Mouse (Mus musculus) heart, embryonic 14.5 days (tissue): ENCODE data around the gene Ppp1r1b. TPM values are rescaled to one million over a fixed set of nuclear protein-coding genes. Genes with fewer than 3 reads are reported as not detected.
A peak's percentile ranks its signal among the peaks of the same experiment; 100 is the strongest.

Experiments
- ATAC-seq: fragments of 200-750 bp; cut with Nextera tagmentation; 2 replicates; pipeline ENCODE4 v1.8.0; 2017; ENCODE audit warnings: low read depth, moderate TSS enrichment; ENCODE audit not compliant: insufficient number of reproducible peaks, insufficient read depth, low FRiP score
- H3K27ac ChIP-seq, 2 experiments: fragments of 200-500 bp in 1 of 2; fragments of 300-500 bp in 1 of 2; sonication (generic) in 1 of 2; replicated peaks in 1 of 2; 2 replicates each; pipeline ENCODE4 v1.5.1; 2012 to 2014; ENCODE audit warnings: low read depth in 2 of 2, low read length in 2 of 2, control low read depth in 1 of 2, mild to moderate bottlenecking in 1 of 2, mixed read lengths in 1 of 2; ENCODE audit not compliant: control insufficient read depth in 1 of 2, insufficient read depth in 1 of 2
- H3K27me3 ChIP-seq: fragments of 300-500 bp; sonication (generic); 2 replicates; pipeline ENCODE4 v1.6.1; 2014; ENCODE audit warnings: mild to moderate bottlenecking, low read length, control low read depth; ENCODE audit not compliant: control insufficient read depth, insufficient read depth
- H3K36me3 ChIP-seq: fragments of 300-500 bp; sonication (generic); 2 replicates; pipeline ENCODE4 v1.6.1; 2014; ENCODE audit warnings: mild to moderate bottlenecking, control low read depth, low read length, mixed read lengths; ENCODE audit not compliant: control insufficient read depth, insufficient read depth
- H3K4me1 ChIP-seq, 2 experiments: fragments of 200-500 bp in 1 of 2; fragments of 300-500 bp in 1 of 2; sonication (generic) in 1 of 2; 2 replicates each; pipeline ENCODE4 v1.6.1; 2012 to 2014; ENCODE audit warnings: low read length in 2 of 2, control low read depth in 1 of 2, mixed read lengths in 1 of 2; ENCODE audit not compliant: control insufficient read depth in 2 of 2, insufficient read depth in 2 of 2
- H3K4me2 ChIP-seq: fragments of 300-500 bp; sonication (generic); 2 replicates; pipeline ENCODE4 v1.6.1; 2014; ENCODE audit warnings: mild to moderate bottlenecking, low read length
- H3K4me3 ChIP-seq, 2 experiments: fragments of 200-500 bp in 1 of 2; fragments of 300-500 bp in 1 of 2; sonication (generic) in 1 of 2; 2 replicates each; pipeline ENCODE4 v1.5.1; 2012 to 2014; ENCODE audit warnings: low read length in 2 of 2, mild to moderate bottlenecking in 2 of 2, control low read depth in 1 of 2, low read depth in 1 of 2, moderate library complexity in 1 of 2; ENCODE audit not compliant: control insufficient read depth in 1 of 2, insufficient read depth in 1 of 2
- H3K9ac ChIP-seq: fragments of 300-500 bp; sonication (generic); 2 replicates; pipeline ENCODE4 v1.6.1; 2014; ENCODE audit warnings: mild to moderate bottlenecking, low read length
- H3K9me3 ChIP-seq: fragments of 300-500 bp; sonication (generic); 2 replicates; pipeline ENCODE4 v1.6.1; 2016; ENCODE audit warnings: low read length, control low read depth; ENCODE audit not compliant: control insufficient read depth
- WGBS: fragments of 180-500 bp; shearing (Covaris S2); extraction: QIAGEN DNeasy Blood & Tissue Kit; methylation state at CpG from one replicate; pipeline ENCODE4 v1.1.7; 2014; 5-methylcytosine and 5-hydroxymethylcytosine counted together
- polyA plus RNA-seq: library from polyadenylated mRNA; unstranded; fragments of >200 nt; fragmentation: Nextera tagmentation; extraction: Ambion mirVana; gene quantifications from 2 replicates; pipeline ENCODE4 v1.2.1, GENCODE M21; 2014

Gene Ppp1r1b
- polyA plus RNA-seq, 1 experiment from 2014 or later = 42.2 TPM

DNA sequence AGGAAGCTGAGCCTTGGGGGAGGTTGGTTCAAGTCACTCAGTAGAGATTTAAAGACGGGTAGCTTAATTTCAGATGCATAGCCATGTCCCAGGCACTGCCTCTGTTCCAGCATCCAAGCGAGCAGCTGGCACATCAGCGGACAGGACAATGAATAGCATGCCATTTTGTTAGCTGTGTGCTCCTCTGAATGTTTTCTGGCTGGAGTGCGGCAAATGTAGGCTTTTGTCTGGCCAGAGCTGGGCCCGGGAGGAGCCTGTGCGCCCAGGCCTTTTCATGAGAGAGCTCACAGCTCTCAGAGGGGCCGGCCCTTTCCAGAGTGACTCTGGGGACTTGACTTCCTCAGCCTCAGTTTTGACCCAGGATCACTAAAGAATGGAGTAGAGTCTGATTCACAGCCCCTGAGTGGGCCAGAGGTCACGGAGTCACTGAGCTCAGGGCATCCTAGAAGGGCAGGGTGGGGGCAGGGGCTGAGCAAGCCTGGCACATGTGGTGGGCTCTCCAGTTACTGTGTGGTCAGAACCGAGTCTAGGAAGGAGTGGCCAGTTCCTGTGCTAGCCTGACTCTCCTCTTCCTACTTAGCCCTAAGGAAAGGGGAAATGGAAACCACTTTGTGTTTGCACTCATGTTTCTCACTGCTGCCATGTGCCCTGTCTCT is 12.8 kb downstream of the Ppp1r1b start:
- Histone ChIP-seq H3K4me1 (peaks cover 18 to 35% of the 10 kb centered on the region in 2 experiments), H3K27me3 (no peaks in the 10 kb centered on the region), H3K4me2 (no peak overlapping the region), H3K27ac (peak overlapping the region in 1 of 2 experiments; percentile 27; a peak in 2 of 4 replicates), H3K9me3 (no peaks in the 10 kb centered on the region), H3K4me3 (no peak overlapping the region), H3K9ac (0 out of 2 replicates have a peak overlapping the region, but pooled peaks have one; percentile 2), H3K36me3 (0 out of 2 replicates have a peak, but pooled peaks cover 5% of the 10 kb centered on the region)
- ATAC-seq = no peak
- 72% methylated on average over 9 of the region's 9 CpGs for WGBS

DNA sequence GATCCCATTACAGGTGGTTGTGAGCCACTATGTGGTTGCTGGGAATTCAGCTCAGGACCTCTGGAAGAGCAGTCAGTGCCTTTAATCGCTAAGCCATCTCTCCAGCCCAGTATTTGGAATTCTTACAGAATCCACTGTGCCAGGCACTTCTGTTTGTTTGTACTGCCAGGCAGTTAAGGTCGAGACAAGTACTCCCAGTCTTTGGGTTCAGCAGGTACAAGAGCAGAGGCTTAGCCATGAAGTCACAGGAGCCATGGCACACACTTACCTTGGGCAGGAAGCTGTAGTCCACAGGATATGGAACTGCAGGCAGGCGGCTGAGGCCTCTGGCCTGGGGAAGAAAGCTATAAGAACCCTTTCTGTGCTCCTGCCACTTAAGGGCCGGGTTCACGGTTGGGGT is 15.6 kb downstream of the Ppp1r1b start:
- H3K27ac ChIP-seq = no peak overlapping the region
- 79% methylated on average over 5 of the region's 5 CpGs for WGBS
- no peak overlapping the region for H3K9ac ChIP-seq
- H3K4me1 ChIP-seq = peaks cover 30 to 43% of the 10 kb centered on the region in 2 experiments
- no peak overlapping the region for H3K4me2 ChIP-seq
- no peak for ATAC-seq
- H3K4me3 ChIP-seq = no peak overlapping the region
- no peaks in the 10 kb centered on the region for H3K27me3 ChIP-seq
- H3K9me3 ChIP-seq = no peaks in the 10 kb centered on the region
- 0 out of 2 replicates have a peak, but pooled peaks cover 8% of the 10 kb centered on the region for H3K36me3 ChIP-seq

DNA sequence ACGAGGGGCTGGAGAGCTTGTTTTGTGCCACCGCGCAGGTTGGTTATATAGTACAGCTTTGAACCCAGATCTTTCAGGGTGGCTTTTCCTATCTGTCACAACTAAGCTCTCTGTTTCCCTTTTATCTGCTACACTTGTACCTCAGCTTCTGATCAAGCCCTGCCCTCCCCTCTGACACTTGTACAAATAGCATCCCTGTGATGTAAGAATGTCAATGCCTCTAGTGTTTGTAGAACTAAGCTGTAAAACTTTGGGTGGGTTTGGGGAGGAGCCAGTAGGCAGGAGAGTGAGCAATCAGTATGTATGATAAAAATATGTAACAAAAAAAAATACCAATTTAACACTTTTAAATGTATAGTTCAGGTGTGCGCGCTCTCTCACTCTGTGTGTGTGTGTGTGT is 16.2 kb downstream of the Ppp1r1b start:
- 89% methylated on average over 5 of the region's 5 CpGs for WGBS
- 0 out of 2 replicates have a peak, but pooled peaks cover 8% of the 10 kb centered on the region for H3K36me3 ChIP-seq
- no peaks in the 10 kb centered on the region for H3K9me3 ChIP-seq
- H3K27me3 ChIP-seq = no peaks in the 10 kb centered on the region
- H3K4me2 ChIP-seq = no peak overlapping the region
- H3K4me1 ChIP-seq = peaks cover 27 to 43% of the 10 kb centered on the region in 2 experiments
- no peak overlapping the region for H3K4me3 ChIP-seq
- no peak for ATAC-seq
- H3K27ac ChIP-seq = no peak overlapping the region
- no peak overlapping the region for H3K9ac ChIP-seq

DNA sequence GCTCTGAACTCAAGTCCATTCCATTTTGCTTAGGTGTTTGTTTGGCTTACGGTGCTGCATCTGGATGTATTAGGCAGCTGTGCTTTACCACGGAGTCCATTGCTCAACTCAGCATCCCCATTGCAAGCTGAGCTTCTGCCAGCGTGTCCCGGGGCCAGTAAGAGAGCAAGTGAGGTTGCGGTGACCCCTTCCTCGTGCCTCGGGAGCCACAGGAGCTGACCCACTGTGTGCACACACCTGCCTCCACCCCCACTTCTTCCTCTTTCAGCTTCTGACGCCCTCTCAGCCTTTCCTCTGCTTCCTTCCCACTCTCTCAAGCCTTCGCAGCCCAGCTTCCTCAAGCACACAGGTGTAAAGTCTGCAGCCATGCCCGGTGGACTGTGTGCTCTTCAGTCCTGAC is 18.1 kb downstream of the Ppp1r1b start:
- Histone ChIP-seq H3K9ac (no peak overlapping the region), H3K27me3 (no peaks in the 10 kb centered on the region), H3K4me2 (no peak overlapping the region), H3K4me1 (peaks cover 28 to 43% of the 10 kb centered on the region in 2 experiments), H3K36me3 (0 out of 2 replicates have a peak, but pooled peaks cover 8% of the 10 kb centered on the region), H3K4me3 (no peak overlapping the region), H3K27ac (peak overlapping the region in 1 of 2 experiments; percentile 55; a peak in 2 of 4 replicates), H3K9me3 (no peaks in the 10 kb centered on the region)
- ATAC-seq = no peak
- 73% methylated on average over 10 of the region's 10 CpGs for WGBS

DNA sequence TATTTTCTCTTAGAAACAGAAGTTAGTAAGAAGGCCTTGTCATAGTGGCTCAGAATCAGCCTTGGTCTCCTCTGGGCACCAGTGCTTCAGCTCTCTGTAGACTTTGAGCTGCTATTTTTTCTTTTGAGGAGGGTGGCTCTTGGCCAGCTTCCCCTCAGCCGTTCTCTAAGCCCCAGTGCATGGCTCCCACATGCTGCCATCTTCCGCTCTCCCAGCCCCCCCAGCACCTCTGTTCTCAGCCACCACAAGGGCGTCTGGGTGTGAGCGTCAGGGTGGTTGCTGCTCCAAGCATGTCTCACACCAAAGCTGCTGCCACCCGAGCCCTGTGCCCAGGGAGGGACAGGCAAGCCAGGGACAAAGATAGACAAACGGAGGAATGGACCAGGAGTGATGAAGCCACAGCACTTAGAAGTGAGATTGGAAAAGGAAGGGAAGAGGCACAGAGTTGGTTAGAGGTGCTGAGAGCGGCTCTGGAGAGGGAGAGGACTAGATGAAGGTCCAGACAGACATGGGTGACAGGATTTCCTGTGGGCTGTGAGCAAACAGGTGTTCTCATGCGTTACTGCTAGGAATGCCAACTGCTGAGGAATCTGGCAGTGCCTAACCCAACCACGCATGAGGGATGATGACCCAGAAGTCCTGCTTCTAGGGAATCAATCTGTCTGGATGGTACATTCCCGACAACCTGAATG is 19.1 kb downstream of the Ppp1r1b start:
- Histone ChIP-seq H3K27me3 (no peaks in the 10 kb centered on the region), H3K4me2 (peak overlapping the region; percentile 2), H3K36me3 (0 out of 2 replicates have a peak, but pooled peaks cover 2% of the 10 kb centered on the region), H3K9ac (no peak overlapping the region), H3K9me3 (no peaks in the 10 kb centered on the region), H3K4me3 (no peak overlapping the region), H3K27ac (peak overlapping the region; percentile 73 to 86), H3K4me1 (peaks cover 36 to 47% of the 10 kb centered on the region in 2 experiments)
- ATAC-seq = no peak
- 35% methylated on average over 10 of the region's 10 CpGs for WGBS

DNA sequence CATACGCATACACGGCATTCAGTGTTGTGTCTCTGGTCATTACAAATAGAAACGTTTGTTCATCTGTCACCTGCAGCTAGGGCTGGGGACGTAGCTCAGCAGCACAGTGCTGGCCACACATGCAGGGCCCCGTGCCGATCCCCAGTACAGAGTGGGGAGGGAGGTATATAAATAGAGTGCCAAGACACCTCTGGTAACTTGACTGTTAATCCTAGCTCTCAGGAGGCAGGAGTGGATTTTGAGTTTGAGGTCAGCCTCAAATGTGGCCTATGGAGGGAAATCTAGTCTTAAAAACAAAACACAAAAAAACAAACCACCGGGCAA is 19.6 kb downstream of the Ppp1r1b start:
- ATAC-seq = no peak
- H3K4me1 ChIP-seq = peaks cover 36 to 50% of the 10 kb centered on the region in 2 experiments
- no peaks in the 10 kb centered on the region for H3K27me3 ChIP-seq
- H3K9me3 ChIP-seq = no peaks in the 10 kb centered on the region
- H3K27ac ChIP-seq = peak overlapping the region; percentile 73 to 86
- H3K9ac ChIP-seq = no peak overlapping the region
- peaks cover 5% of the 10 kb centered on the region; the same call in 1 of the 2 replicates for H3K36me3 ChIP-seq
- H3K4me3 ChIP-seq = no peak overlapping the region
- 53% methylated on average over 7 of the region's 7 CpGs for WGBS
- H3K4me2 ChIP-seq = 0 out of 2 replicates have a peak overlapping the region, but pooled peaks have one; percentile 2

DNA sequence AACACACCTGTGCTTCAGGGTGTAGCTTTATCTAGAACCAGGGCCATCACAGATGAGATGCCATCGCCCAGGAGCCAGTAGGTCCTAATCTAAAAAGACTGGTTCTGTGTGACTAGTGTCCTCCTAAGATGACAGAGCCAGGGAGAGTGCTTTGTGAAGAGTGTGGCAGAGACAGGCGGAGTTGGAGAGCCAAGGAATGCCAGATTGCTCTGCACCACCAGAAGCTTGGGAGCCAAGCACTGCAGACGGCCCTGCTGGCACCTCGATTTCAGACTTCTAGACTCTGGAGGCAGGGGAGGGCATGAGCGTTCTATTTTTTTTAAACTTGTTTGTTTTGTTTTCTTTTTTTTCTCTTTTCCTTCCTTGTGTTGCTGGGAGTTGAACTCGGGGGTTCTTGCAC is 21.1 kb downstream of the Ppp1r1b start:
- H3K4me3 ChIP-seq = no peak overlapping the region
- WGBS = 65% methylated on average over 6 of the region's 6 CpGs
- peaks cover 38 to 65% of the 10 kb centered on the region in 2 experiments for H3K4me1 ChIP-seq
- no peak overlapping the region for H3K4me2 ChIP-seq
- no peaks in the 10 kb centered on the region for H3K27me3 ChIP-seq
- no peak for ATAC-seq
- no peaks in the 10 kb centered on the region for H3K9me3 ChIP-seq
- peaks cover 13% of the 10 kb centered on the region; the same call in 1 of the 2 replicates for H3K36me3 ChIP-seq
- H3K9ac ChIP-seq = no peak overlapping the region; the same call in 1 of the 2 replicates
- no peak overlapping the region for H3K27ac ChIP-seq
